Mouse (Mus musculus) midbrain, embryonic 13.5 days (tissue): ENCODE measurements around the gene Ndufaf2. TPM values are rescaled to one million over a fixed set of nuclear protein-coding genes. Genes with fewer than 3 reads are reported as not detected.
A peak's percentile ranks its signal among the peaks of the same experiment; 100 is the strongest.

ENCODE experiments used
- ATAC-seq: fragments of 200-750 bp; cut with Nextera tagmentation; 2 replicates; pipeline ENCODE4 v1.8.0; 2017; ENCODE audit warnings: mild to moderate bottlenecking, moderate TSS enrichment, moderate library complexity
- H3K27ac ChIP-seq: fragments of 300-500 bp; sonication (generic); 2 replicates; pipeline ENCODE4 v1.5.1; 2015; ENCODE audit warnings: inconsistent platforms, mild to moderate bottlenecking, moderate library complexity
- H3K27me3 ChIP-seq: fragments of 300-500 bp; sonication (generic); 2 replicates; pipeline ENCODE4 v1.6.1; 2015; ENCODE audit warnings: mild to moderate bottlenecking, inconsistent platforms
- H3K36me3 ChIP-seq: fragments of 300-500 bp; sonication (generic); 2 replicates; pipeline ENCODE4 v1.6.1; 2015; ENCODE audit warnings: mild to moderate bottlenecking, inconsistent platforms
- H3K4me1 ChIP-seq: fragments of 300-500 bp; sonication (generic); replicated peaks from 2 replicates; pipeline ENCODE4 v1.6.1; 2015; ENCODE audit warnings: inconsistent platforms
- H3K4me2 ChIP-seq: fragments of 300-500 bp; sonication (generic); replicated peaks from 2 replicates; pipeline ENCODE4 v1.6.1; 2015; ENCODE audit warnings: moderate library complexity, mild to moderate bottlenecking, inconsistent platforms
- H3K4me3 ChIP-seq: fragments of 300-500 bp; sonication (generic); replicated peaks from 2 replicates; pipeline ENCODE4 v1.5.1; 2015; ENCODE audit warnings: mild to moderate bottlenecking, inconsistent platforms
- H3K9ac ChIP-seq: fragments of 300-500 bp; sonication (generic); replicated peaks from 2 replicates; pipeline ENCODE4 v1.6.1; 2015; ENCODE audit warnings: mild to moderate bottlenecking, inconsistent platforms
- H3K9me3 ChIP-seq: fragments of 300-500 bp; sonication (generic); 2 replicates; pipeline ENCODE4 v1.6.1; 2016; ENCODE audit warnings: mild to moderate bottlenecking, inconsistent platforms
- WGBS: fragments of 180-500 bp; shearing (Covaris S2); methylation state at CpG from one replicate; pipeline ENCODE4 v1.1.7; 2015; 5-methylcytosine and 5-hydroxymethylcytosine counted together
- polyA plus RNA-seq: library from polyadenylated mRNA; unstranded; fragments of >200 nt; fragmentation: Nextera tagmentation; extraction: Ambion mirVana; gene quantifications from 2 replicates; pipeline ENCODE4 v1.2.1, GENCODE M21; 2015

Gene Ndufaf2
- polyA plus RNA-seq, 1 experiment from 2014 or later, result 81.5 TPM

DNA sequence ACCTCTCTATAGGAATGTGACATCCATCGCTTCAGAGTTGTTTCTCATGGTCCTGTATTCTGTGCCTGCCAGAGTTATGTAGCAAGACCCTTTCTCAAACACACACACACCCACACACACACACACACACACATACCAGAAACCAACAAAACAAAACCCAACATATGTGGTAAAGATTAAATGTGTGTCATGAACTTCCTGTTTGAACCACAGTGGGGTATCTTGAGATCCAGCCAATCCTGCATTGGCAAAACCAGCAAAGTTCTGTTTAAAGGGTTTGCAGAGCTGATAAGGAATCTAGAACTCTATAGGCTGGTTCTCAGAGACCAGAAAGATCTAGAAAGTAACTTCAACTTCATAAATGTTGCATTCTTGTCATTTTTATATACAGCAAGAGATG, 11.6 kb upstream of the Ndufaf2 start:
- Histone ChIP-seq H3K27ac (no peak overlapping the region), H3K4me1 (no peaks in the 10 kb centered on the region), H3K36me3 (peaks cover 46% of the 10 kb centered on the region), H3K4me3 (no peak overlapping the region), H3K27me3 (no peaks in the 10 kb centered on the region), H3K4me2 (no peak overlapping the region), H3K9ac (no peak overlapping the region), H3K9me3 (no peaks in the 10 kb centered on the region)
- no peak for ATAC-seq
- WGBS, result 96% methylated on average over 1 of the region's 1 CpGs

DNA sequence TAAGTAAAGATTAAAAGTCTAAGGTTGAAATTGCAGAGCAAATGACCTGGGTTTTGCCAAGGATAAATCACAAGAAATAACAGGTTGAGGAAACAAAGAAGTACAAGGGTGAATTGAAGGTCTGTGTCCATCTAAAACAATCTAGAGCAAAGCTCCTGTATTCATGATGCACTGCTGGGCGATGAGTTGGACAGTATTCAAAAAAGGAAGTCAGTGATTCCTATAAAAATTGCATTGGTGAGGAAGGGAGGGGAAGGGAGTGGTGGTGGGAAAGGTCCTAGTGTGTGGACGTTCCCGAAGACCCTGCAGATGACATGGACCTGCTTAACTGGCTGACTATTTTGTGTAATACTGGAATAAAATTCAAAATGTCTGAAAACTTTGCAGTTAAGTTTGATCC, 6.2 kb upstream of the Ndufaf2 start:
- Histone ChIP-seq H3K27me3 (no peaks in the 10 kb centered on the region), H3K27ac (no peak overlapping the region), H3K4me3 (no peak overlapping the region), H3K4me2 (no peak overlapping the region), H3K9ac (no peak overlapping the region), H3K4me1 (peaks cover 3% of the 10 kb centered on the region), H3K36me3 (peaks cover 17% of the 10 kb centered on the region; the same call in 1 of the 2 replicates), H3K9me3 (no peaks in the 10 kb centered on the region)
- 92% methylated on average over 3 of the region's 3 CpGs for WGBS
- no peak for ATAC-seq

DNA sequence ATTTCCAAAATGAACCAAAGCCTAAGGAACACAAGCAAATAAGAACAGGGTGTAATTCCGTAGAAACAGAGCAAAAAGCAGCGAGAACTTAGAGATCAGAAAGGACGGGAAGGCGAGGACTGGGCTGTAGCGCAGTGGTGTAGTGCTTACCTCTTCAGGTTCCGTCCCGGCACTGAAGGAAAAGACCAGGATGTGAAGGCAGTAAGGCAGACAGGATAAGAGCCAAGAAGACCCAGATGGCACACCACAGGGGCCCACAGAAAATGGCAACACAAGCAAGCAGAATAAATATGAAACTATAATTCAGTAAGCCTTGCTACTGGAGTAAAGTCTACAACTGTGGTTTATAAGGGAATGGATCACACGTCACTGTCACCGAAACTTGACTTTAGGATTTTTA, 5.5 kb upstream of the Ndufaf2 start:
- no peaks in the 10 kb centered on the region for H3K9me3 ChIP-seq

DNA sequence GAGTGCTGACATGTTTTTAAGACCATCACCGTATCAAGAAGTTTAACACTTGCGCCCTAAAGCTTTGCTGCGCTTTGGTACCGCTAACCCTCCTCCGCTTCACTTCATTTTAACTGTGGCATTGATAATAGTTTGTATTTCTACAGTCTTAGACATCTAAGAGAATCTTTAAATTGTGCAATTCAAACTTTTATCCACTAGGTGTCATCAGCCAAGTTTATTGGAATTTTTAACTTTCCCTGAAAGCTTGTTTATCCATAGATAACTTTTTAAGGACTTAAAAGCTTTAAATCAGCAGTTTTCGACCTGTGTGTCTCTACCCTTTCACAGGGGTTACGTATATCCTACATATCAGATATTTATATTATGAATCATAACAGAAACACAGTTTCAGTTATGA, 1.5 kb upstream of the Ndufaf2 start:
- H3K27me3 ChIP-seq, result no peaks in the 10 kb centered on the region
- H3K9ac ChIP-seq, result no peak overlapping the region
- no peaks in the 10 kb centered on the region for H3K9me3 ChIP-seq
- no peak for ATAC-seq
- peaks cover 13% of the 10 kb centered on the region; the same call in 1 of the 2 replicates for H3K36me3 ChIP-seq
- H3K27ac ChIP-seq, result no peak overlapping the region
- H3K4me2 ChIP-seq, result peak overlapping the region; percentile 84
- H3K4me3 ChIP-seq, result peak overlapping the region; percentile 91; the same call in 1 of the 2 replicates
- WGBS, result 68% methylated on average over 7 of the region's 7 CpGs
- H3K4me1 ChIP-seq, result peaks cover 15% of the 10 kb centered on the region

More for the DNA sequence above, 5.5 kb upstream of the Ndufaf2 start:
- ATAC-seq, result no peak
- H3K4me1 ChIP-seq, result peaks cover 9% of the 10 kb centered on the region
- no peak overlapping the region for H3K4me2 ChIP-seq
- H3K36me3 ChIP-seq, result peaks cover 13% of the 10 kb centered on the region; the same call in 1 of the 2 replicates
- no peak overlapping the region for H3K4me3 ChIP-seq
- WGBS, result 94% methylated on average over 9 of the region's 9 CpGs
- no peaks in the 10 kb centered on the region for H3K27me3 ChIP-seq
- no peak overlapping the region for H3K27ac ChIP-seq
- no peak overlapping the region for H3K9ac ChIP-seq

DNA sequence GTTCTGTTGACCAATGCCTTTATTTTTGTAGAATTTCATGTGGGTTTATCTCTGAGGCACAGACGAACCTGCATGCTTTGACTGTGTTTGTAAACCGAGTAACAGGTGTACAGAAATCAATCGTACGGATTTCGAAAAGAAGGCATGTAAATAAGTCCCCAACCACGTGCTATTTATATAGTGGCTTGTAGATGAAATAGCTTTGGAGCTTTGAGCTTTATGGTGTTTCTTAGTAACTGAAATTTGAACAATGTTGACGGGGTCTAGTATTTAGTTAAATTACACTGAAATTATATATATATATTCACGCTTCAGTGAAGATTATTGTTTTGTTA, 785 bp upstream of the Ndufaf2 start:
- Histone ChIP-seq H3K9me3 (no peaks in the 10 kb centered on the region), H3K4me3 (peak overlapping the region; percentile 91), H3K9ac (peak overlapping the region; percentile 74), H3K4me2 (peak overlapping the region; percentile 84), H3K27me3 (no peaks in the 10 kb centered on the region), H3K4me1 (peaks cover 15% of the 10 kb centered on the region), H3K27ac (0 out of 2 replicates have a peak overlapping the region, but pooled peaks have one; percentile 51), H3K36me3 (peaks cover 13% of the 10 kb centered on the region; the same call in 1 of the 2 replicates)
- no peak for ATAC-seq
- 6% methylated on average over 8 of the region's 8 CpGs for WGBS

DNA sequence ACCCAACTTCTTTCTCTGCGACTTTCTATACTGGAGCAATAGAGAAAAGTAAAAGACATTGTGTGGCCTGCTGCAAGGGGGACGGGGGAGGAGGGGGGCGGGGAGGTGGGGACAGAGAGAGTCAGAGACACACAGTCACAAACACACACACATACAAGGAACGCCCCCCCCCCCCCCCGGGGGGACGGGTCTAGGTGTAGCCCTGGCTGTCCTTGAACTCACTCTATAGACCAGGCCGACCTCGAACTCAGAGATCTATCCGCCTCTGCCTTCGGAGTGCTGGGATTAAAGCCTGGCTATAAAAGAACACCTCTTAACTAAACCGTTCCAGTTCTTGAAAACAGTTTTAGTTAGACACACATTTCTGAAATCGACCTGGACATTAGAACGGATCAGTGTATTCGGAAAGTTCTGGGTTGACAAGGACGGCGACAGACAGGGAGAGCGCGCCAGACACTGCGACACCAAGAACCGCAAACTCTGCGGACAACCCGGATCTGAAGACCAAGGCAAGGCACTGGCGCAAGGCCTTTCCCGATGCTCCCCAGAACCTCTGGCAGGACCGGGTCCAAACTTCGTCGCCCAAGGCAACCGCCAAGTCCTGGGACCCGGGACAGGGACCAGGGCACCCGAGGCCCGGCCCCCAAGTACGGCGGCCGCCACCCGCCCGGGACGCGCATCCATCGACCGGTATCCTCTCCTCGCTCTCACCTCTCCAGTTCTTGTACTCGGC, 525 bp downstream of the Ndufaf2 start:
- no peaks in the 10 kb centered on the region for H3K9me3 ChIP-seq
- H3K4me1 ChIP-seq, result peaks cover 15% of the 10 kb centered on the region
- peak; percentile 16; the same call in 1 of the 2 replicates for ATAC-seq
- H3K9ac ChIP-seq, result peak overlapping the region; percentile 77
- H3K27me3 ChIP-seq, result no peaks in the 10 kb centered on the region
- WGBS, result under 1% methylated on average over 38 of the region's 42 CpGs
- peak overlapping the region; percentile 91 for H3K4me3 ChIP-seq
- peaks cover 9% of the 10 kb centered on the region; the same call in 1 of the 2 replicates for H3K36me3 ChIP-seq
- H3K27ac ChIP-seq, result peak overlapping the region; percentile 19; the same call in 1 of the 2 replicates
- H3K4me2 ChIP-seq, result peak overlapping the region; percentile 72

DNA sequence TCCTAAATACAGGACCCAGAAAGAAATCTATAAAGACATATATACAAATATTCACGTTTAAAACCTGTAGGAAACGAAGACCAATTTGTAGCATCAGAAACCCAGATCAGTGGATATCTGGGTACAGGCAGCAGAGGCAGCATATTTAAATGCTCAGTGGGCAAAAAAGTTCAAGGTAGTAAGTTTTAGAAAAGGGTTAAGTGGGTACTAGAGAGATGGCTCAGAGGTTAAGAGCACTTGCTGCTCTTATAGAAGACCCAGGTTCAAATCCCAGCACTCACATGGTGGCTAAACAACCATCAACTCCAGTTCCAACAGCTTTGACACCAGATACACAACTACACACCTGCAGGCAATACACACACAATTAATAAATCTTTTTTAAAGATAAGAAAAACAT, 1.3 kb downstream of the Ndufaf2 start:
- H3K27ac ChIP-seq, result no peak overlapping the region
- no peaks in the 10 kb centered on the region for H3K27me3 ChIP-seq
- H3K36me3 ChIP-seq, result 0 out of 2 replicates have a peak, but pooled peaks cover 8% of the 10 kb centered on the region
- no peak overlapping the region for H3K4me2 ChIP-seq
- 0 out of 2 replicates have a peak overlapping the region, but pooled peaks have one; percentile 91 for H3K4me3 ChIP-seq
- no peak overlapping the region for H3K9ac ChIP-seq
- no peak for ATAC-seq
- H3K4me1 ChIP-seq, result peaks cover 15% of the 10 kb centered on the region
- no peaks in the 10 kb centered on the region for H3K9me3 ChIP-seq
- 86% methylated on average over 2 of the region's 2 CpGs for WGBS

DNA sequence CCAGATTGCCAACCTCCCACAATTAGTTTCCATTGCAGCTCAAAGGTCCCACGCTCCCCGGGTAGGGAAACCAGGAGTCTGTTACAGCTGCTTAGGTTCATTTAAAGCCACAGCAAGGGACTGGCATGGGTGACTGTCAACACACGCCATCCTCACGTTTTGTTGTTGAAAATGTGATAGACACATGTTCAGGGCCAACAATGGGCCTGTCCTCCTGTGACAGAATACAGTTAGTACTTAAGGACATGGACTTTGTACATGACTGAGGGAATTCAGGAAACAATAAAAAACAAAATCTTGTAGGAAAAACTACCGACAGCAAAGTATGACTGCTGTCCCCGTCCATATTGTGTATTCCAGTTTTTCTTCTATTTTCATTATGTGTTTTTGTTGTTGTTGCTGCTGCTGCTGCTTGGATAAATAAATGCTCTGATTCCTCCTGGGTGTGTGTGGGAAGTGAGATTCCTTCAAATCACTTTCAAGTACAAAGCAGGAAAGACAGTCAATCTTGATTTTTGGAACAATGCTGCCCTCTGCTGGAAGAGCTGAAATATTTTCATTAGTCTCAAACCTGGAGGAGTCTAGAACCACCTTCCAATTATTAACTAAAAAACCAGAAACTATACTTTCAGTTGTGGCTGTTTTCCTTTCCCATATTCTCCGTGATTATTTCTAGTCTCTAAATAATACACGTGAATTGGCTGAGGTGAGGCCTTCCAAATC, 5.6 kb downstream of the Ndufaf2 start:
- H3K4me3 ChIP-seq, result no peak overlapping the region
- peaks cover 4% of the 10 kb centered on the region for H3K4me1 ChIP-seq
- ATAC-seq, result peak; percentile 44; the same call in 1 of the 2 replicates
- H3K9ac ChIP-seq, result no peak overlapping the region
- H3K27me3 ChIP-seq, result no peaks in the 10 kb centered on the region
- no peak overlapping the region for H3K27ac ChIP-seq
- no peak overlapping the region for H3K4me2 ChIP-seq
- H3K9me3 ChIP-seq, result no peaks in the 10 kb centered on the region
- H3K36me3 ChIP-seq, result no peaks in the 10 kb centered on the region
- 67% methylated on average over 8 of the region's 8 CpGs for WGBS

DNA sequence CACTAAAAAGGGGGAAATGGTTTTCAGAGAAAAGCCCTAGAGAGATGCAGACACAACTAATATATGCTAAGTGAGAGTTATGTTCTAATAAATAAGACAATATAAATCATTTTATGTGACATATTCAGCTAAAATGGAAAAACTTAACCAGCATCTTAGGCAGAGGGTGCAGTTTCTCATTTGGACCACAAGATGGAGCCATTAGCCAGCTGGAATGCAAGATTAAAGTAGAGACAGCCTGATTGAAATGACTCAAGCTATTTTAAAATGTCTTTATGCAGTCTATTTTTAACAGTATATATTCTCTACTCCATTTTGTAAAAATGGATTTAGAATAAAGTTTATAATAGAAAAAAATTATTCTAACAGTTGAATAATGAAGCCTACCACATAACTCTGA, 6.6 kb downstream of the Ndufaf2 start:
- Histone ChIP-seq H3K4me1 (no peaks in the 10 kb centered on the region), H3K27me3 (no peaks in the 10 kb centered on the region), H3K36me3 (no peaks in the 10 kb centered on the region), H3K9ac (no peak overlapping the region), H3K4me3 (no peak overlapping the region), H3K27ac (no peak overlapping the region), H3K4me2 (no peak overlapping the region), H3K9me3 (no peaks in the 10 kb centered on the region)
- no peak for ATAC-seq

DNA sequence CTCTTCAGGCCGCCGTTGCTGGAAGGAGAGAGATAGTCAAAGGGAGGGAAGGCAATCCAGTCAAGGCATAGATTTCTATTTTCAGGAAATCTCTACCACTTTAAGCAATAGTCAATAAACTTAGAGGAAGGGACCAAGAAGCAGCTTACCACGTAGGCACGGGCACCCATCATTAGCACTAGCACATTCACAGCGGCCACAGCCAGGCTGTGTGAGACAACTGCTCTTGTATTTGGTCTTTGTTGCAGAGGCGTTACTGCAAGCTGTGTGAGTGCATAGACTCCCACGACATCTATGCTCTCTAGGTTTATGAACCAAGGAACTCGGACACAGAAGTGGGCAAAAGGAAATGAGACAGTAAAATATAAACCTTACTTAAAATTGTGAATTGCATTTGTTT, 14.3 kb downstream of the Ndufaf2 start:
- no peak for ATAC-seq
- no peaks in the 10 kb centered on the region for H3K9me3 ChIP-seq
- WGBS, result 92% methylated on average over 8 of the region's 8 CpGs

DNA sequence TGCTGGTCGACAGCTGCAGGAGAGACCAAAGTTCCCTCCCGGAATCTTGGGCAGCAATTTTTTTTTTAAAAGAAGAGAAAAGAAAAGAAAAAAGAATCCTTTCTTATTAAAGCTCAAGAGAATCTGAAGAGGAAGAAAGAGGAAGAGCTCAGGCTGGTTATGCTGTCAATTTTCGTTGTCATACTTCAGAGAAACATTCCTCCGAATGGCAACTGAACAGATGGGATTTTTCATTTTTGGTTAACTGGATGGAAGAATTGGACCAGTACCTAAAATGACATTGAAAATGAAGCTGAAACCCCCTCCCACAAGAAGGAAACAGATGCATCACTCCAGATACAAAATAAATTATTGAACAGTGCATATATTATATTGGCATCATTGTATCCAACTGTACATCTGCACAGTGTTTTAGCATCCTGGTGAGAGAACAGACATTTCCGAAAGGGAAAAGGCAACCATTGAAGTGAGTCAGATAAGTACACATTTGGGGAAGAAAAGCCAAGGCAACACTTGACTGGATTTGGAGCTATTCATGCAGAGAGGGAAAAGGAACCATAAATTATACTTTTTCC, 19.9 kb downstream of the Ndufaf2 start:
- H3K27me3 ChIP-seq, result no peaks in the 10 kb centered on the region
- 75% methylated on average over 5 of the region's 5 CpGs for WGBS
- H3K9me3 ChIP-seq, result no peaks in the 10 kb centered on the region
- H3K4me2 ChIP-seq, result no peak overlapping the region
- H3K36me3 ChIP-seq, result no peaks in the 10 kb centered on the region
- H3K9ac ChIP-seq, result no peak overlapping the region
- no peak overlapping the region for H3K27ac ChIP-seq
- H3K4me3 ChIP-seq, result no peak overlapping the region
- H3K4me1 ChIP-seq, result no peaks in the 10 kb centered on the region
- ATAC-seq, result no peak

More for the DNA sequence above, 14.3 kb downstream of the Ndufaf2 start:
- Histone ChIP-seq H3K4me3 (no peak overlapping the region), H3K4me1 (no peaks in the 10 kb centered on the region), H3K36me3 (no peaks in the 10 kb centered on the region), H3K27ac (no peak overlapping the region), H3K9ac (no peak overlapping the region), H3K27me3 (no peaks in the 10 kb centered on the region), H3K4me2 (no peak overlapping the region)

DNA sequence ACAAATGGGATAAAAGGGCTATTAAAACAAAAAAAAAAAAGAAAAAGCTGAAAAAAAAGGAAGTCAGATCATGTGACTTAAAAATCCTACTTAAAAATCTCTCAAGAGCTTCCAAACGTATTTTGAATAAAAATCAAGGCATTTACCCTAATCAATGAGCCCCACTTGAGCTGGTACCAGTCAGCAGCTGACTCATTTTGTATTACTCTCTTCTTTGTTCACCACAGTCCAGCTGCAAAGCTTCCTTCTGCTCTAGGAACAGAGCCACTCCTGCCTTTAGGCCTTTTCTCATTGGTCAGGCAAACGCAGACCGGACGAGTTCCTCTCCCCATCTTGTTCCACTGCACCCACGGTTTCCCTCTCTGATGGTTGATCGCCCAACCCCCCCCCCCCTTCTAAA, 22.8 kb downstream of the Ndufaf2 start:
- no peaks in the 10 kb centered on the region for H3K4me1 ChIP-seq
- no peak for ATAC-seq
- WGBS, result 64% methylated on average over 6 of the region's 6 CpGs

More for the DNA sequence above, 22.8 kb downstream of the Ndufaf2 start:
- H3K9ac ChIP-seq, result no peak overlapping the region
- no peak overlapping the region for H3K27ac ChIP-seq
- no peak overlapping the region for H3K4me3 ChIP-seq
- no peaks in the 10 kb centered on the region for H3K9me3 ChIP-seq
- H3K27me3 ChIP-seq, result no peaks in the 10 kb centered on the region
- H3K36me3 ChIP-seq, result no peaks in the 10 kb centered on the region
- no peak overlapping the region for H3K4me2 ChIP-seq
